Mouse (Mus musculus) lung, embryonic 14.5 days (tissue): Measurements from ENCODE around the gene Hormad2. TPM values are rescaled to one million over a fixed set of nuclear protein-coding genes. Genes with fewer than 3 reads are reported as not detected.

Experiments
- ATAC-seq: fragments of 200-750 bp; cut with Nextera tagmentation; 2 replicates; pipeline ENCODE4 v1.8.0; 2017; ENCODE audit warnings: mild to moderate bottlenecking, moderate TSS enrichment, moderate library complexity; ENCODE audit not compliant: insufficient read depth
- DNase-seq: peaks from one replicate; pipeline ENCODE4 v3.0.0-alpha.2; 2015
- H3K27ac ChIP-seq: fragments of 300-500 bp; sonication (generic); 2 replicates; pipeline ENCODE4 v1.5.1; 2014; ENCODE audit warnings: low read depth, mild to moderate bottlenecking, moderate library complexity
- H3K27me3 ChIP-seq: fragments of 300-500 bp; sonication (generic); 2 replicates; pipeline ENCODE4 v1.6.1; 2014; ENCODE audit warnings: low read length, control low read depth; ENCODE audit not compliant: insufficient read depth
- H3K36me3 ChIP-seq: fragments of 300-500 bp; sonication (generic); 2 replicates; pipeline ENCODE4 v1.6.1; 2014; ENCODE audit warnings: control low read depth; ENCODE audit not compliant: insufficient read depth
- H3K4me1 ChIP-seq: fragments of 300-500 bp; sonication (generic); 2 replicates; pipeline ENCODE4 v1.6.1; 2014; ENCODE audit warnings: antibody characterized with exemption, control low read depth; ENCODE audit not compliant: insufficient read depth
- H3K4me2 ChIP-seq: fragments of 300-500 bp; sonication (generic); 2 replicates; pipeline ENCODE4 v1.6.1; 2014; ENCODE audit warnings: mild to moderate bottlenecking
- H3K4me3 ChIP-seq: fragments of 300-500 bp; sonication (generic); 2 replicates; pipeline ENCODE4 v1.5.1; 2014; ENCODE audit warnings: low read depth, low read length
- H3K9ac ChIP-seq: fragments of 300-500 bp; sonication (generic); 2 replicates; pipeline ENCODE4 v1.6.1; 2014
- H3K9me3 ChIP-seq: fragments of 300-500 bp; sonication (generic); 2 replicates; pipeline ENCODE4 v1.6.1; 2016; ENCODE audit warnings: low read depth, low read length, control low read depth
- CTCF ChIP-seq: IDR thresholded peaks from 2 replicates; pipeline ENCODE4 v1.5.1; 2016; ENCODE audit warnings: antibody characterized with exemption, low read depth
- WGBS: fragments of 180-500 bp; shearing (Covaris S2); extraction: QIAGEN DNeasy Blood & Tissue Kit; methylation state at CpG from one replicate; pipeline ENCODE4 v1.1.7; 2014; 5-methylcytosine and 5-hydroxymethylcytosine counted together
- polyA plus RNA-seq: library from polyadenylated mRNA; unstranded; fragments of >200 nt; fragmentation: Nextera tagmentation; extraction: Ambion mirVana; gene quantifications from 2 replicates; pipeline ENCODE4 v1.2.1, GENCODE M21; 2014

Hormad2 gene
- 0.09 TPM in 1 of 2 replicates, not detected in the other for polyA plus RNA-seq

DNA sequence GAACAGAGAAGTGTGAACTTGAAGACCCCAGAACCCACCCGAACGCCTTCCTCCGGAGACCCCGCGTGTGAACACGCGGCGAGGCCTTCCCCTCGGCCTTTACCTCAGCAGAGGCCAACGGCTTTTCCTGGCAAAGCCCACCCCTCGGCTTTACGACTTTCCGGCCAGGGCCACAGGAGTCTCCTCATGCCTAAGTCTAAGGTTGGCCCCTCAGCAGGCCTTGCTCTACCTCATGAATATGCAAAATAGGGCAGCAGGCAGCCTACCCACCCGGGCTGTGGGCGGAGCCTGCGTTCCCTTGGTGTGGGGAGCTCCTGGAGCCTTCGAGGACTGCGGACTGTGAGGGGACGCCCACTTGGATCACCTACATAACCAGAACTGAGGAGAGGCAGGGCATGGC is at the start of gene Hormad2:
Hormad2 (minus strand) TSS at position 128 of the 400 bp plus-strand sequence.
- H3K27me3 ChIP-seq, result no peaks in the 10 kb centered on the region
- DNase-seq, result peak; percentile 19
- ATAC-seq, result no peak
- H3K9ac ChIP-seq, result no peak within 1 kb of the TSS
- no peaks in the 10 kb centered on the region for H3K9me3 ChIP-seq
- H3K36me3 ChIP-seq, result no peaks in the 10 kb centered on the region
- no peaks in the 10 kb centered on the region for H3K4me1 ChIP-seq
- peak within 1 kb of the TSS; percentile 35; the same call in 1 of the 2 replicates for H3K4me2 ChIP-seq
- 49% methylated on average over 19 of the region's 19 CpGs for WGBS
- no peak within 1 kb of the TSS for H3K27ac ChIP-seq
- H3K4me3 ChIP-seq, result no peak within 1 kb of the TSS
- no peak for TF ChIP-seq CTCF

DNA sequence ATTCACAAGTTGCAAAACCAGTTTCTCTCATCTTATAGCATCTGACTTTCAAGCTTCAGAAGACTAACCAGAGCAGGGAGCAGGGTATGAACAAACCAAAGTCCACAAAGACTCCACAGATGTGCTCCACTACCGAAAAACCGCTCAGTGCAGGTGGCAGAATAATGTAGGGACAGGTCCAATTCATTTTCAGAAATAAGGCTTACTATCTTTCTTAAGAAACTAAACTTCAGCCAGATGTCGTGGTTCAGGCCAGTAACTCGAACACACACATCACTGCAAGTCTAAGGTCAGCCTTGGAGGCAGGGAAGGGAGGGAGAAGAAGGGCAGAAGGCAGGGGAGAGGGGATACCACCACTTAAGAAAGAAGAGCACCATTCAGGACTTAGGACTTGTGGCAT is 48.3 kb upstream of the Hormad2 start:
- no peak overlapping the region for H3K4me2 ChIP-seq
- 0 out of 2 replicates have a peak, but pooled peaks cover 4% of the 10 kb centered on the region for H3K4me1 ChIP-seq
- DNase-seq, result no peak
- no peak for ATAC-seq
- TF ChIP-seq CTCF, result no peak
- WGBS, result 88% methylated on average over 4 of the region's 4 CpGs
- H3K27ac ChIP-seq, result no peak overlapping the region
- peaks cover 87% of the 10 kb centered on the region for H3K36me3 ChIP-seq
- no peak overlapping the region for H3K9ac ChIP-seq
- no peaks in the 10 kb centered on the region for H3K9me3 ChIP-seq
- H3K27me3 ChIP-seq, result no peaks in the 10 kb centered on the region
- no peak overlapping the region for H3K4me3 ChIP-seq

DNA sequence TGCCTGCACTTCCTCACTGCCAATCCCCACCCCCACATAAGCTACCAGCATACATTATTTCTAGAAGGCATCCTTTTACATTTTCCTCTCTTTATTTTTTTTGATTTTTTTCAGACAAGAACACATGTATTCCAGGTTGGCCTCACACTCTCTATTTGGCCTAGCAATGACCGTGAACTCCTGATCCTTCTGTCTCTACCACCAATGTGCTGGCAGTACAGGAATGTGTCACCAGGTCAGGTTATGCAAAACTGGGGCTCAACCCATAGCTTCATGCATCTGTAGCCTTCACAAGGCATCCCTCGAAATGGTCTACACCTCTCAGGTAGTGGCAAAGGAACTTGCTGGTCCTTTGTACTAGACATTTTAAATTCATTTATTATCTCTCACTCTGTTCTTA is 47.9 kb upstream of the Hormad2 start:
- ATAC-seq, result no peak
- Histone ChIP-seq H3K4me2 (no peak overlapping the region), H3K27ac (no peak overlapping the region), H3K27me3 (no peaks in the 10 kb centered on the region), H3K4me1 (0 out of 2 replicates have a peak, but pooled peaks cover 4% of the 10 kb centered on the region), H3K36me3 (peaks cover 88% of the 10 kb centered on the region), H3K9ac (no peak overlapping the region), H3K4me3 (no peak overlapping the region), H3K9me3 (no peaks in the 10 kb centered on the region)
- TF ChIP-seq CTCF, result no peak
- 98% methylated on average over 2 of the region's 2 CpGs for WGBS
- no peak for DNase-seq

DNA sequence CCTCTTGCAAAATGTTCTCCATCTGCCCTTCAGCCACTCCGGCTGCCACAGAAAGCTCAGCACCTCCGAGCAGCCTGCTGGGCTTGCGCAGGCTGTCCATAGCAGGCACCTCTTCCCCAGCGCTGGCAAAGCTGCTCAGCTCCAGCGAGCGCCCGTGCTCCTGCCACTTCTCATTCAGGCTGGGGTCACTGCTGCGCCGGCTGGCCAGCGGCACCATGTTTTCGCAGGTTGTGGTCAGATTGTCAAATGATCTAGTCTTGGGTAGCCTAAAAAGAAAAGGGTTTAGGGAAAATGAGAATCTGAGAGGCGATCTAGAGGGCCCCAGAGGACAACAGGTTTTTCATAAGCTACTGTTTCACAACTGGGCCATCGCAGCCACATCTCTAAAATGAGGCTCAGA is 47.5 kb upstream of the Hormad2 start:
- WGBS, result 95% methylated on average over 13 of the region's 13 CpGs

DNA sequence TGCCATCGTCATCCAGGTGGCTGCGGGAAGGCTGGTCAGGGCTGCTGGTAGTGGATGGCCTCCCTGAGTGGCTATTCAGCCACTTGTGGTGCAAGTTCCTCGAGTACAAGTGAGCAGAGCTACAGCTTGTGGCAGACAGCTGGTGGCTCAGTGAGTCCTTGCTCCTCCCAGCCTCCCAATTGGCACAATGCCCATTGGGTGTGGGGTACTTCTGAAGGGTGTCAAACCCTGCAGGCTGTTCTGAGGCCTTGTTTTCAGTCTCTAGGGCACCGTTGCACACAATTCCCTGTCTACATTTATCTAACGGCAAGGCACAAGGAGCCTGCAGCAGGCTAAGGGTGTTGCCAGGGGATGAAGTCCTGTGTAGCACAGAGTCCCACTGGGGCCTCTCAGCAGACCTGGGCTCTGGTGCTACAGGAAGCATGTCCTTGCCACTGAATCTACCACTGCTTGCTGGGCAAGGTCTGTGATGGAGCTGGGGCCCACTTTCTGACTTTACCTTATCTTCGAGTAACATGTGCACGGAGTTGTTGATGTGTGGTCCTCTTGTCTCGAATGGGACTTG is 46.6 kb upstream of the Hormad2 start:
- Histone ChIP-seq H3K9ac (no peak overlapping the region), H3K27me3 (no peaks in the 10 kb centered on the region), H3K9me3 (no peaks in the 10 kb centered on the region), H3K4me3 (no peak overlapping the region), H3K36me3 (peaks cover 98% of the 10 kb centered on the region), H3K27ac (0 out of 2 replicates have a peak overlapping the region, but pooled peaks have one; percentile 40), H3K4me1 (0 out of 2 replicates have a peak, but pooled peaks cover 4% of the 10 kb centered on the region), H3K4me2 (no peak overlapping the region)
- DNase-seq, result peak; percentile 80
- peak; percentile 66 for ATAC-seq
- WGBS, result 58% methylated on average over 8 of the region's 8 CpGs
- no peak for TF ChIP-seq CTCF

More for the DNA sequence above, 47.5 kb upstream of the Hormad2 start:
- no peak overlapping the region for H3K4me3 ChIP-seq
- H3K4me1 ChIP-seq, result 0 out of 2 replicates have a peak, but pooled peaks cover 4% of the 10 kb centered on the region
- ATAC-seq (no peak), DNase-seq (no peak)
- H3K9me3 ChIP-seq, result no peaks in the 10 kb centered on the region
- H3K27ac ChIP-seq, result no peak overlapping the region
- no peak for TF ChIP-seq CTCF
- no peak overlapping the region for H3K4me2 ChIP-seq
- H3K27me3 ChIP-seq, result no peaks in the 10 kb centered on the region
- peaks cover 93% of the 10 kb centered on the region for H3K36me3 ChIP-seq
- H3K9ac ChIP-seq, result no peak overlapping the region

DNA sequence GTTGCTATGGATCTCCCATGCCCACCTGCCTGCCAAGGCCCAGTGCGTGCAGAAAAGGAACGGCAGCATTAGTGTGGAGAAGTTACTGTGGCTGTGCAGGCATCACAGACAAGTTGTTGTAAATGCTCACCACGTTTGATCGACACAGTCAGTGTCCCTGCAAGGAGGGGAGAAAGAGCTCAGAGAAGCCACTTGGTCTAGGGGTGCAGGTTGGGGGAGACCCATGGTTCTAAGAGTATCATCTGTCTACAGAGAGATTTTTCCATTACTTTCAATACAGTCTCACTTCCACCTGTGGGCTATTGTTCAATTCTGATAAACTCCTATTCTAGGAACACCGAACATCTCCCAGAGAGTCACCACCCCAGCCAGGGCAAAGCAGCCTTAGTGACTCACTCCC is 43.6 kb upstream of the Hormad2 start:
- ATAC-seq (no peak), DNase-seq (no peak)
- Histone ChIP-seq H3K4me1 (0 out of 2 replicates have a peak, but pooled peaks cover 4% of the 10 kb centered on the region), H3K36me3 (peaks cover 100% of the 10 kb centered on the region), H3K4me3 (no peak overlapping the region), H3K27ac (no peak overlapping the region), H3K4me2 (no peak overlapping the region), H3K9me3 (no peaks in the 10 kb centered on the region), H3K9ac (no peak overlapping the region), H3K27me3 (no peaks in the 10 kb centered on the region)
- no peak for TF ChIP-seq CTCF
- WGBS, result 94% methylated on average over 5 of the region's 5 CpGs

DNA sequence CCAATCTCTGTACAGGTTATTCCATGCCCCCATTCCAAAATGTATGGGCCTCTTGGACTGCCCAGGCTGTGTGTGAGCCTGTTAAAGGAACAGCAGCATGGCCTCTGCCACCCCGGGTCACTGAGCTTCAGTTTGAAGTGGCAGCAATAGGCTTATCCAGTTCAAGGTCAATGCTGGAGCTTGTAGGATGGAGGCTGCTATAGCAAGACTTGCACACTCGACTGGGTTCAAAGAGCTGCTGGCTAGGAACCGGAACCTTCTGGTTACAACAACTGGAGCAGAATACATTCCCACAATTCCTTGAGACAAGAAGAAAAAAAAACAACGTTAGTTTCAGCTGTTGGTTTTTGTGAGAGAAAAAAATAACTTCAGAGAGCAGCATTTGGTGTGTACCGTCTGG is 41.7 kb upstream of the Hormad2 start:
- Histone ChIP-seq H3K4me1 (0 out of 2 replicates have a peak, but pooled peaks cover under 1% of the 10 kb centered on the region), H3K27me3 (no peaks in the 10 kb centered on the region), H3K36me3 (peaks cover 92% of the 10 kb centered on the region), H3K9me3 (no peaks in the 10 kb centered on the region), H3K4me2 (no peak overlapping the region), H3K4me3 (no peak overlapping the region), H3K27ac (no peak overlapping the region), H3K9ac (no peak overlapping the region)
- DNase-seq (no peak), ATAC-seq (no peak)
- TF ChIP-seq CTCF, result no peak
- WGBS, result 86% methylated on average over 5 of the region's 5 CpGs
